Mouse (Mus musculus): ENCODE data around the gene Tsc2. TPM values are rescaled to one million over a fixed set of nuclear protein-coding genes. Genes with fewer than 3 reads are reported as not detected.

Tsc2 gene
- polyA plus RNA-seq, 1 experiment from 2014 or later: 86.8 TPM

DNA sequence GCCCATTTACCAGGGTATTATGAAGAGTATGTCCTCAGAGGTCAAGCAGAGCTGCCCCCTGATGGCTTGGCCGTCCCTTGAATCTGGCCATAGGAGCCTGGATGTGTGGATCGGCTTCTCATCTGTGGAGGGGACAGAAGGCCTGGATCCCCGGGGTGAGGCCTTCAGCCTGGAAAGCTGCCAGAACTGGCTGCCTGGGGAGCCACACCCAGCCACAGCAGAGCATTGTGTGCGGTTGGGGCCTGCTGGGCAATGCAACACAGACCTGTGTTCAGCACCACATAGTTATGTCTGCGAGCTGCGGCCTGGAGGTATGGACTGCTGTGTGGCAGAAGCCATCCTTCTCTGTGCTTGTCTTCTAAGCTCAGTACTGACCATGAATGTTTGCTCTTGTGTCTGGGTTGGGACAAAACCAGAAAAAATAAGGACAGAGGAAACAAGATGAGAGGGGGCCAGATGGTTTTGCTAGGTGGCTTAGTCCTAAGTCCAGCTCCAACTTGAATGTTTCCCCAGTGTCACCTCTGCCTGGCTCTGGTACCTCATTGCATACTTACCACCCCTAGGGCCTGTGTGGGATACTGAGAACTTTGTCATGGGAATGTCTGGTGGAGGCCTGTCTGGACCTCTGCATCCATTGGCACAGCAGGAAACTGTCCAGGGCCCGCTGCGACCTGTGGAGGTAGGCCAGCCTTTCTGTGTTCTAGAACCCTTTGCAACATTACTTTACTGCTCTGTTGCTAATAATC is 65.2 kb downstream of the Tsc2 start:
- 65% methylated on average over 8 of the region's 8 CpGs for WGBS
- H3K27ac ChIP-seq (ENCODE audit: low read length): no peak overlapping the region
- H3K9me3 ChIP-seq (ENCODE audit: control insufficient read depth, low read length): no peaks in the 10 kb centered on the region
- no peak for ATAC-seq
- no peaks in the 10 kb centered on the region for H3K4me1 ChIP-seq (replicated peaks; ENCODE audit: control insufficient read depth, insufficient read depth, low read length)
- no peak overlapping the region for H3K4me3 ChIP-seq (replicated peaks; ENCODE audit: low read length)
- no peak overlapping the region for H3K4me2 ChIP-seq (ENCODE audit: low read length)
- peaks cover 4% of the 10 kb centered on the region; the same call in 1 of the 2 replicates for H3K36me3 ChIP-seq (ENCODE audit: control insufficient read depth, insufficient read depth)
- no peak overlapping the region for H3K9ac ChIP-seq (replicated peaks; ENCODE audit: low read depth, low read length)
- no peaks in the 10 kb centered on the region for H3K27me3 ChIP-seq (replicated peaks; ENCODE audit: control insufficient read depth, insufficient read depth, low read length)

GRCm38 (mm10) chr17:24565792-24566191 is 66.6 kb downstream of the Tsc2 start:
- ATAC-seq: no peak
- Histone ChIP-seq H3K4me2 (ENCODE audit: low read length) (no peak overlapping the region), H3K4me1 (replicated peaks; ENCODE audit: control insufficient read depth, insufficient read depth, low read length) (no peaks in the 10 kb centered on the region), H3K4me3 (replicated peaks; ENCODE audit: low read length) (no peak overlapping the region), H3K27ac (ENCODE audit: low read length) (no peak overlapping the region), H3K36me3 (ENCODE audit: control insufficient read depth, insufficient read depth) (peaks cover 3% of the 10 kb centered on the region; the same call in 1 of the 2 replicates), H3K9me3 (ENCODE audit: control insufficient read depth, low read length) (no peaks in the 10 kb centered on the region), H3K27me3 (replicated peaks; ENCODE audit: control insufficient read depth, insufficient read depth, low read length) (no peaks in the 10 kb centered on the region), H3K9ac (replicated peaks; ENCODE audit: low read depth, low read length) (no peak overlapping the region)
- 64% methylated on average over 3 of the region's 3 CpGs for WGBS

GRCm38 (mm10) chr17:24565092-24565491 is 67.3 kb downstream of the Tsc2 start:
- Histone ChIP-seq H3K27ac (ENCODE audit: low read length) (no peak overlapping the region), H3K4me2 (ENCODE audit: low read length) (no peak overlapping the region), H3K36me3 (ENCODE audit: control insufficient read depth, insufficient read depth) (peaks cover 3% of the 10 kb centered on the region; the same call in 1 of the 2 replicates), H3K9ac (replicated peaks; ENCODE audit: low read depth, low read length) (no peak overlapping the region), H3K27me3 (replicated peaks; ENCODE audit: control insufficient read depth, insufficient read depth, low read length) (no peaks in the 10 kb centered on the region), H3K9me3 (ENCODE audit: control insufficient read depth, low read length) (no peaks in the 10 kb centered on the region), H3K4me1 (replicated peaks; ENCODE audit: control insufficient read depth, insufficient read depth, low read length) (no peaks in the 10 kb centered on the region), H3K4me3 (replicated peaks; ENCODE audit: low read length) (no peak overlapping the region)
- ATAC-seq: no peak
- WGBS: 85% methylated on average over 3 of the region's 3 CpGs

DNA sequence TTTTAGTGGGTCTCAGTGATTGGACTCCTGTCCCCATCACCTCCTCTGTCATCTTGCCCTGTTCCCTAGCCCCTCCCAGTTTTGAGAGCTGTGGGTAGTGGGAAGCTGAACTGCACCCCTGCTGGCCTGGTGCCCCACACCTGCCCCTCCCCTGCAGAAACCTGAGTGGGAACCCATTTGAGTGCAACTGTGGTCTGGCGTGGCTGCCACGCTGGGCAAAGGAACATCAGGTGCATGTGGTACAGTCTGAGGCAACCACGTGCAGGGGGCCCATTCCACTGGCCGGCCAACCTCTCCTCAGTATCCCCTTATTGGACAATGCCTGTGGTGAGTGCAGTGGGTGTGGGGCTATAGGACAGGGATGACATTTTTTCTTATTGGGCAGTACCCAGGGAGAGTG is 68.0 kb downstream of the Tsc2 start:
- Histone ChIP-seq H3K9ac (replicated peaks; ENCODE audit: low read depth, low read length) (no peak overlapping the region), H3K9me3 (ENCODE audit: control insufficient read depth, low read length) (no peaks in the 10 kb centered on the region), H3K4me3 (replicated peaks; ENCODE audit: low read length) (no peak overlapping the region), H3K4me2 (ENCODE audit: low read length) (no peak overlapping the region), H3K27ac (ENCODE audit: low read length) (no peak overlapping the region), H3K4me1 (replicated peaks; ENCODE audit: control insufficient read depth, insufficient read depth, low read length) (peaks cover under 1% of the 10 kb centered on the region), H3K27me3 (replicated peaks; ENCODE audit: control insufficient read depth, insufficient read depth, low read length) (no peaks in the 10 kb centered on the region), H3K36me3 (ENCODE audit: control insufficient read depth, insufficient read depth) (peaks cover 3% of the 10 kb centered on the region; the same call in 1 of the 2 replicates)
- no peak for ATAC-seq
- 93% methylated on average over 4 of the region's 4 CpGs for WGBS

GRCm38 (mm10) chr17:24563638-24564037 is 68.8 kb downstream of the Tsc2 start:
- ATAC-seq: no peak
- H3K4me3 ChIP-seq (replicated peaks; ENCODE audit: low read length): no peak overlapping the region
- no peak overlapping the region for H3K9ac ChIP-seq (replicated peaks; ENCODE audit: low read depth, low read length)
- H3K27me3 ChIP-seq (replicated peaks; ENCODE audit: control insufficient read depth, insufficient read depth, low read length): no peaks in the 10 kb centered on the region
- H3K4me1 ChIP-seq (replicated peaks; ENCODE audit: control insufficient read depth, insufficient read depth, low read length): peaks cover 8% of the 10 kb centered on the region
- peaks cover 2% of the 10 kb centered on the region; the same call in 1 of the 2 replicates for H3K36me3 ChIP-seq (ENCODE audit: control insufficient read depth, insufficient read depth)
- no peak overlapping the region for H3K4me2 ChIP-seq (ENCODE audit: low read length)
- no peaks in the 10 kb centered on the region for H3K9me3 ChIP-seq (ENCODE audit: control insufficient read depth, low read length)
- no peak overlapping the region for H3K27ac ChIP-seq (ENCODE audit: low read length)
- WGBS: 87% methylated on average over 5 of the region's 5 CpGs

DNA sequence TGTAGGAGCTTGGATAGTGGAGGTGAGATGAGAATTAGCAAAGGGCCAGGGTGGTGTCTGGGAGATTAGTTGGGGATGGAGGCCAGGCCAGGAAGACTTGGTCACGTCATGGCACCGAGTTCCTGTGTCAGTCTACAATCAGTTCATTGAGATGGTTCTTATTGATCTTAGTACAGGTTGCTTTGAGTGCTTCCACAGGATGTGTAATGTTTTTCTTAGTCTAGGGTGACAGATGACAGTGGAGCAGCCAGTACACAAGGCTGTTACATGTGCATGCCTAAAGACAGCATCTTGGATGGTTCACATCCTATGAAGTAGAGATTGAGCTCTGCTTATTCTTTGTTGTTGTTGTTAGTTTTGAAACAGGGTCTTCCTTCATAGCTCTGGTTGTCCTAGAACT is 70.8 kb downstream of the Tsc2 start:
- H3K27ac ChIP-seq (ENCODE audit: low read length): no peak overlapping the region
- H3K4me2 ChIP-seq (ENCODE audit: low read length): no peak overlapping the region
- H3K36me3 ChIP-seq (ENCODE audit: control insufficient read depth, insufficient read depth): no peaks in the 10 kb centered on the region; the same call in 1 of the 2 replicates
- H3K9me3 ChIP-seq (ENCODE audit: control insufficient read depth, low read length): no peaks in the 10 kb centered on the region
- H3K9ac ChIP-seq (replicated peaks; ENCODE audit: low read depth, low read length): no peak overlapping the region
- no peak overlapping the region for H3K4me3 ChIP-seq (replicated peaks; ENCODE audit: low read length)
- peaks cover 14% of the 10 kb centered on the region for H3K4me1 ChIP-seq (replicated peaks; ENCODE audit: control insufficient read depth, insufficient read depth, low read length)
- no peaks in the 10 kb centered on the region for H3K27me3 ChIP-seq (replicated peaks; ENCODE audit: control insufficient read depth, insufficient read depth, low read length)
- WGBS: 96% methylated on average over 2 of the region's 2 CpGs
- no peak for ATAC-seq

GRCm38 (mm10) chr17:24560301-24561028 is 72.0 kb downstream of the Tsc2 start:
- Histone ChIP-seq H3K4me2 (ENCODE audit: low read length) (no peak overlapping the region), H3K27ac (ENCODE audit: low read length) (no peak overlapping the region), H3K36me3 (ENCODE audit: control insufficient read depth, insufficient read depth) (no peaks in the 10 kb centered on the region), H3K9me3 (ENCODE audit: control insufficient read depth, low read length) (no peaks in the 10 kb centered on the region), H3K27me3 (replicated peaks; ENCODE audit: control insufficient read depth, insufficient read depth, low read length) (no peaks in the 10 kb centered on the region), H3K4me1 (replicated peaks; ENCODE audit: control insufficient read depth, insufficient read depth, low read length) (peaks cover 14% of the 10 kb centered on the region), H3K9ac (replicated peaks; ENCODE audit: low read depth, low read length) (no peak overlapping the region), H3K4me3 (replicated peaks; ENCODE audit: low read length) (no peak overlapping the region)
- 97% methylated on average over 5 of the region's 5 CpGs for WGBS
- ATAC-seq: no peak

- H3K9me3 ChIP-seq (ENCODE audit: control insufficient read depth, low read length): no peaks in the 10 kb centered on the region
- H3K4me3 ChIP-seq (replicated peaks; ENCODE audit: low read length): no peak overlapping the region
- H3K27ac ChIP-seq (ENCODE audit: low read length): peak overlapping the region; percentile 71
- no peak overlapping the region for H3K9ac ChIP-seq (replicated peaks; ENCODE audit: low read depth, low read length)
- no peak overlapping the region for H3K4me2 ChIP-seq (ENCODE audit: low read length)
- whole genome bisulfite sequencing: 29% methylated on average over 3 of the region's 3 CpGs
- peak; percentile 58 for ATAC-seq
- no peaks in the 10 kb centered on the region for H3K36me3 ChIP-seq (ENCODE audit: control insufficient read depth, insufficient read depth)
- H3K27me3 ChIP-seq (replicated peaks; ENCODE audit: control insufficient read depth, insufficient read depth, low read length): no peaks in the 10 kb centered on the region
- peaks cover 14% of the 10 kb centered on the region for H3K4me1 ChIP-seq (replicated peaks; ENCODE audit: control insufficient read depth, insufficient read depth, low read length)
These were observed 73.3 kb downstream of the Tsc2 start for GRCm38 (mm10) chr17:24559146-24559545.

- Histone ChIP-seq H3K27me3 (replicated peaks; ENCODE audit: control insufficient read depth, insufficient read depth, low read length) (no peaks in the 10 kb centered on the region), H3K4me2 (ENCODE audit: low read length) (no peak overlapping the region), H3K36me3 (ENCODE audit: control insufficient read depth, insufficient read depth) (no peaks in the 10 kb centered on the region), H3K9ac (replicated peaks; ENCODE audit: low read depth, low read length) (no peak overlapping the region), H3K9me3 (ENCODE audit: control insufficient read depth, low read length) (no peaks in the 10 kb centered on the region), H3K4me1 (replicated peaks; ENCODE audit: control insufficient read depth, insufficient read depth, low read length) (peaks cover 14% of the 10 kb centered on the region), H3K27ac (ENCODE audit: low read length) (peak overlapping the region; percentile 71), H3K4me3 (replicated peaks; ENCODE audit: low read length) (no peak overlapping the region)
- WGBS: 10% methylated on average over 4 of the region's 4 CpGs
- ATAC-seq: peak; percentile 71
These were observed 73.8 kb downstream of the Tsc2 start for GRCm38 (mm10) chr17:24558600-24559099.
